Mouse (Mus musculus) limb, embryonic 11.5 days (tissue): ENCODE measurements around the gene Gm21852. TPM values are rescaled to one million over a fixed set of nuclear protein-coding genes. Genes with fewer than 3 reads are reported as not detected.
"Not testable (repeated sequence)": the region's sequence is repeated elsewhere in the genome, so short reads cannot be mapped to it uniquely, and the experiment has no call there.

Source experiments
- ATAC-seq: fragments of 200-750 bp; cut with Nextera tagmentation; 2 replicates; pipeline ENCODE4 v1.8.0; 2017; ENCODE audit warnings: low read depth; ENCODE audit not compliant: insufficient number of reproducible peaks, low FRiP score, low TSS enrichment
- DNase-seq: peaks from one replicate; pipeline ENCODE4 v3.0.0-alpha.2; 2015; ENCODE audit warnings: low spot score
- H3K27ac ChIP-seq: fragments of 300-500 bp; sonication (generic); replicated peaks from 2 replicates; pipeline ENCODE4 v1.5.1; 2014; ENCODE audit warnings: low read depth, mild to moderate bottlenecking, low read length
- H3K27me3 ChIP-seq: fragments of 300-500 bp; sonication (generic); 2 replicates; pipeline ENCODE4 v1.6.1; 2014; ENCODE audit warnings: mild to moderate bottlenecking, low read length, mixed read lengths; ENCODE audit not compliant: control insufficient read depth, insufficient read depth
- H3K36me3 ChIP-seq: fragments of 300-500 bp; sonication (generic); 2 replicates; pipeline ENCODE4 v1.6.1; 2014; ENCODE audit warnings: mild to moderate bottlenecking, low read length, moderate library complexity, mixed read lengths; ENCODE audit not compliant: control insufficient read depth, insufficient read depth
- H3K4me1 ChIP-seq: fragments of 300-500 bp; sonication (generic); 2 replicates; pipeline ENCODE4 v1.6.1; 2014; ENCODE audit warnings: low read length, mixed read lengths; ENCODE audit not compliant: control insufficient read depth, insufficient read depth
- H3K4me2 ChIP-seq: fragments of 300-500 bp; sonication (generic); 2 replicates; pipeline ENCODE4 v1.6.1; 2014; ENCODE audit warnings: low read depth, mild to moderate bottlenecking, moderate library complexity; ENCODE audit not compliant: severe bottlenecking
- H3K4me3 ChIP-seq: fragments of 300-500 bp; sonication (generic); 2 replicates; pipeline ENCODE4 v1.5.1; 2014; ENCODE audit warnings: low read depth, low read length
- H3K9ac ChIP-seq: fragments of 300-500 bp; sonication (generic); 2 replicates; pipeline ENCODE4 v1.6.1; 2014; ENCODE audit warnings: mild to moderate bottlenecking, low read length
- H3K9me3 ChIP-seq: fragments of 300-500 bp; sonication (generic); 2 replicates; pipeline ENCODE4 v1.6.1; 2016; ENCODE audit warnings: low read length; ENCODE audit not compliant: control insufficient read depth
- WGBS: fragments of 180-500 bp; shearing (Covaris S2); extraction: QIAGEN DNeasy Blood & Tissue Kit; methylation state at CpG from one replicate; pipeline ENCODE4 v1.1.7; 2014; 5-methylcytosine and 5-hydroxymethylcytosine counted together
- microRNA-seq: library from miRNA; unstranded; fragments of <30 nt; microRNA quantifications from one replicate; pipeline ENCODE4, GENCODE M21; 2016
- polyA plus RNA-seq: library from polyadenylated mRNA; unstranded; fragments of >200 nt; fragmentation: Nextera tagmentation; extraction: Ambion mirVana; gene quantifications from 2 replicates; pipeline ENCODE4 v1.2.1, GENCODE M21; 2014

Gm21852 gene
- not detected in 2 replicates for polyA plus RNA-seq

GRCm38 (mm10) chrY:40651896-40652295 is at the start of gene Gm21852:
Gene Gm21852 (minus strand): TSS chrY:40651996.
- not testable (repeated sequence) for H3K4me2 ChIP-seq, H3K4me3 ChIP-seq, H3K36me3 ChIP-seq, H3K27ac ChIP-seq, H3K9ac ChIP-seq, DNase-seq, H3K4me1 ChIP-seq, H3K27me3 ChIP-seq, ATAC-seq, H3K9me3 ChIP-seq
- WGBS, result no CpG with 5 or more reads among the region's 3 CpGs

Small RNA genes within 50 kb of the gene (microRNA-seq; reads per million reads assigned to microRNA genes)
- gene Gm27466 (not detected), gene Gm28018 (not detected)

Other genes with a start within 250 kb of the Gm21852 start
- not detected in 2 replicates for gene Gm21797, start 123.8 kb upstream of the Gm21852 start, polyA plus RNA-seq
- not detected in 2 replicates for gene Gm20795, start 152.9 kb upstream of the Gm21852 start, polyA plus RNA-seq